Mouse (Mus musculus) hindbrain, embryonic 14.5 days (tissue): Measurements from ENCODE around the gene Rnf182. TPM values are rescaled to one million over a fixed set of nuclear protein-coding genes. Genes with fewer than 3 reads are reported as not detected.

Source experiments
- ATAC-seq: fragments of 200-750 bp; cut with Nextera tagmentation; 2 replicates; pipeline ENCODE4 v1.8.0; 2017; ENCODE audit warnings: moderate number of reproducible peaks, mild to moderate bottlenecking, moderate TSS enrichment, moderate library complexity; ENCODE audit not compliant: low FRiP score
- DNase-seq: peaks from one replicate; pipeline ENCODE4 v3.0.0-alpha.2; 2015; ENCODE audit warnings: low spot score
- H3K27ac ChIP-seq: fragments of 300-500 bp; sonication (generic); 2 replicates; pipeline ENCODE4 v1.5.1; 2014; ENCODE audit warnings: mild to moderate bottlenecking, moderate library complexity
- H3K27me3 ChIP-seq: fragments of 300-500 bp; sonication (generic); 2 replicates; pipeline ENCODE4 v1.6.1; 2014; ENCODE audit warnings: mild to moderate bottlenecking, low read length, mixed read lengths; ENCODE audit not compliant: control insufficient read depth, insufficient read depth
- H3K36me3 ChIP-seq: fragments of 300-500 bp; sonication (generic); replicated peaks from 2 replicates; pipeline ENCODE4 v1.6.1; 2014; ENCODE audit not compliant: control insufficient read depth, insufficient read depth
- H3K4me1 ChIP-seq: fragments of 300-500 bp; sonication (generic); replicated peaks from 2 replicates; pipeline ENCODE4 v1.6.1; 2014; ENCODE audit warnings: antibody characterized with exemption, low read length, mixed read lengths; ENCODE audit not compliant: control insufficient read depth, insufficient read depth
- H3K4me2 ChIP-seq: fragments of 300-500 bp; sonication (generic); replicated peaks from 2 replicates; pipeline ENCODE4 v1.6.1; 2014; ENCODE audit warnings: mild to moderate bottlenecking, moderate library complexity
- H3K4me3 ChIP-seq: fragments of 300-500 bp; sonication (generic); replicated peaks from 2 replicates; pipeline ENCODE4 v1.5.1; 2014; ENCODE audit warnings: mild to moderate bottlenecking, low read length
- H3K9ac ChIP-seq: fragments of 300-500 bp; sonication (generic); 2 replicates; pipeline ENCODE4 v1.6.1; 2014
- H3K9me3 ChIP-seq: fragments of 300-500 bp; sonication (generic); 2 replicates; pipeline ENCODE4 v1.6.1; 2016; ENCODE audit warnings: low read length; ENCODE audit not compliant: control insufficient read depth
- WGBS: fragments of 180-500 bp; shearing (Covaris S2); extraction: QIAGEN DNeasy Blood & Tissue Kit; methylation state at CpG from one replicate; pipeline ENCODE4 v1.1.7; 2014; 5-methylcytosine and 5-hydroxymethylcytosine counted together
- polyA plus RNA-seq: library from polyadenylated mRNA; unstranded; fragments of >200 nt; fragmentation: Nextera tagmentation; extraction: Ambion mirVana; gene quantifications from 2 replicates; pipeline ENCODE4 v1.2.1, GENCODE M21; 2014

Gene Rnf182
- polyA plus RNA-seq, 1 experiment from 2014 or later, result 35.8 TPM

DNA sequence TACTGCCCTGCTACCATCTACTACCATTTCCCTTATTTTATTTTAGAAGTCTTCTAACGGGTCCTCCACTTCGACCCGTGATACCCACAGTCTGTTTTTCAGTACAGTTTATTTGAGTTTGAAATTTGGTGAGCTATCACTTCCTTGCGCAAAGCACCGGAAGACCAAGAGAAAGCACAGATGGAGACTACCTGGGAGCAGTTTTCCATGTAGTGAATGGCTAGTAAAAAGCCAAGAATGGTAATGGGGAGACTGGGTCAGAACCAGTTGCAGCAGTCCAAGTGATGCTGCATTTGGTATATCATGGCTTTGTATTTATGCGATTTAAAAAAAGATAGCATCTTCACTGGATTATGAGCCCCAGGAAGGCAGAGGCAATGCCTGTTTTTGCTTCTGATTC lies 15.8 kb downstream of the Rnf182 start:
- no peak for ATAC-seq
- Histone ChIP-seq H3K4me1 (no peaks in the 10 kb centered on the region), H3K36me3 (no peaks in the 10 kb centered on the region), H3K4me2 (no peak overlapping the region), H3K27ac (no peak overlapping the region), H3K9me3 (no peaks in the 10 kb centered on the region), H3K9ac (no peak overlapping the region), H3K4me3 (no peak overlapping the region), H3K27me3 (no peaks in the 10 kb centered on the region)
- WGBS, result 96% methylated on average over 6 of the region's 6 CpGs
- DNase-seq, result no peak

DNA sequence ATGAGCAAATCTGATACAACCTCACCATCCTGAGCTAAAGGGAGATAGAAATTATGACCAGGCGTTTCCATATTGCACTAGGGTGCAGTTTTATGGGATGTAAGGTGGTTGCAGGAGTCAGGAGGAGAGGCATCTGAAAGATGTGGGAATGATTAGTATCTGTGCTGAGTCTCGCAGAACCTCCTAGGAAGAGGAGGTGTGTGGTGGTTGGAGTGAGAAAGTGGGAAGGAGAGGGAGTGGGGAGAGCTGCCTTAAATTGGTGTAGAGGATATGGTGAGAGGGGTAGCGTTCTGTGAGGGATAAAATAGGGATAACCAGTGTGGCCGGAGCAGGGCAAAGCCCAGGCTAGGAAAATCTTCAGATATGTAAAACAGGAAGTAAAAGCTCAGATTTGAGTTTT lies 17.5 kb downstream of the Rnf182 start:
- 90% methylated on average over 4 of the region's 4 CpGs for WGBS
- Histone ChIP-seq H3K9me3 (no peaks in the 10 kb centered on the region), H3K9ac (no peak overlapping the region), H3K4me1 (no peaks in the 10 kb centered on the region), H3K27ac (no peak overlapping the region), H3K4me3 (no peak overlapping the region), H3K27me3 (no peaks in the 10 kb centered on the region), H3K36me3 (no peaks in the 10 kb centered on the region), H3K4me2 (no peak overlapping the region)
- no peak for DNase-seq
- ATAC-seq, result no peak

DNA sequence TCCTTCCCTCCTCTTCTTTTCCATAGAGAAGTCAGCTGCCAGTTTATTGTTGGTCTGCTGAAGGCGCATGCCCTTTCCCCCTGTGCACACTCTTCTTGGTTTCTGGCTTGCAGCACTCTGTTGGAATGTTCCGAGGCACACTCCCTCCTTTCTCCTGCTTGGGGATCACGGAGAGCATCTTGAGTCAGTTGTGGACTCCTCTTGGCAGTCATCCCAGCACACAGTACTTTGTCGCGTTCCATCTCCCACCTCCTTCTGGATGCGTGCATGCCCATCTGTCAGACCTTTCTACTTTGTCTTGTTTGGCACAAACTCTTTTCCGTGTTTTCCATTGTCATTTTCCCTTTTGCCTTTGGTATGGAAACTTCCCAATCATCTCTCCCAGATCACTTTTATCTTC lies 22.2 kb downstream of the Rnf182 start:
- ATAC-seq (no peak), DNase-seq (no peak)
- Histone ChIP-seq H3K27ac (no peak overlapping the region), H3K36me3 (no peaks in the 10 kb centered on the region), H3K4me2 (no peak overlapping the region), H3K9me3 (no peaks in the 10 kb centered on the region), H3K27me3 (no peaks in the 10 kb centered on the region), H3K9ac (no peak overlapping the region), H3K4me3 (no peak overlapping the region), H3K4me1 (no peaks in the 10 kb centered on the region)
- WGBS, result 72% methylated on average over 7 of the region's 7 CpGs

DNA sequence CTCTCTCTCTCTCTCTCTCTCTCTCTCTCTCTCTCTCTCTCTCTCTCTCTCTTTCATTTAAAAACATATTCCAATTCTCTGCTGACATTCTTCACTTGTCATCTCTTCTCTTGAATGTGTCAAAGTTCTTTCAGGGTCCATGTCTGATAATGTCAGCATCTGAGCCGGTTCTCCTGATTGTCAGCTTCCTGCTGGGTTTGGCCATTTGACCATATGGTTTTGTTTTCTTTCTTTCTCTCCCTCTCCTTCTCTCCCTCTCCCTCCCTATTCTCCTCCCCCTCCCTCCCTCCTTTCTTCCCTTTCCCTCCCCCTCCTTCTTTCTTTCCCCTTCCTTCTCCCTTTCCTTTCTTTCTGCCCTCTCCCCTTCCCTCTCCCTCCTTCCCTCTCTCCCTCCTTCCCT lies 29.5 kb downstream of the Rnf182 start:
- no peak overlapping the region for H3K4me3 ChIP-seq
- no peak overlapping the region for H3K9ac ChIP-seq
- H3K36me3 ChIP-seq, result no peaks in the 10 kb centered on the region
- no peaks in the 10 kb centered on the region for H3K9me3 ChIP-seq
- no peak overlapping the region for H3K27ac ChIP-seq
- H3K4me2 ChIP-seq, result no peak overlapping the region
- H3K27me3 ChIP-seq, result no peaks in the 10 kb centered on the region
- DNase-seq, result no peak
- H3K4me1 ChIP-seq, result peaks cover 29% of the 10 kb centered on the region
- 35% methylated on average over 1 of the region's 1 CpGs for WGBS
- ATAC-seq, result no peak

DNA sequence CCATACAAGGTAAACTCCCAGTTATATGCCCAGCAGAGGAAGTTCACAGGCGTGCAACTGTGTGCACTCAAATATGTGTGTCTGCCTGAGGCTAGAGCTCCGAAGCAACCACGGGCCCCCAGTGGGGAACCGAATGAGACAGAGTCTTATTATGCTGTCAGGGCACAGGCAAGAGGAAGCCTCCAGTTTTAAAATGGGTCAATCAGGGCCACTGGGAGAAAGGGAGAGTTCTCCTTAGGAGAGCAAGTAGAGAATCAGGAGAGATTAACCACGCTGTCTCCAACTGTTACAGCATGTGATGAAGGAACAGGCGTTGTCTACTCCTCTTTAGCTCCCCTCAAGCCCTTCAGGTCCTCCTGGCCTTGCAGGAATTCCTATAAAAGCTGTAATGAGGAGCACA lies 33.0 kb downstream of the Rnf182 start:
- ATAC-seq (no peak), DNase-seq (no peak)
- H3K4me1 ChIP-seq, result peaks cover 46% of the 10 kb centered on the region
- H3K27ac ChIP-seq, result peak overlapping the region; percentile 69
- H3K36me3 ChIP-seq, result no peaks in the 10 kb centered on the region
- H3K9me3 ChIP-seq, result no peaks in the 10 kb centered on the region
- 38% methylated on average over 6 of the region's 6 CpGs for WGBS
- no peak overlapping the region for H3K9ac ChIP-seq
- no peak overlapping the region for H3K4me2 ChIP-seq
- no peak overlapping the region for H3K4me3 ChIP-seq
- H3K27me3 ChIP-seq, result no peaks in the 10 kb centered on the region

DNA sequence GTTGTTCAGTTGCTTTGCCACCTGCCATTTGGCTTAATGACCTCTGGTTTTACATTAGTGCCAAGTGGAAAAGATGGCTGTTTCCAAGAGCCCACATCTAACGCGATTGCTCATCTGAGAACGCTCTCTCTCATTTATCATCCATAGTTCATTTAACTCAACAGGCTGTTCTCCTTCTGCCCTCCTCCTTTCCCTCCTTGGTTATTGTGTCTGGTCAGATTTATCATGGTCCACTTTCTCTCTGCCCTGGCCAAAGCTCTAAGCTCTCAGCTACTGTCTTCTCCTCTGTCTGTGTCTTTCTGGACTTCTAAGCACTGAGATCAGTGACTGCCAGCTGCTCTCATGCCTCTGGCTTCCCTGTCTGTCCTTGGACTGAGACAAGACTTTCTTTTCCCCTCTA lies 35.8 kb downstream of the Rnf182 start:
- Histone ChIP-seq H3K4me1 (peaks cover 50% of the 10 kb centered on the region), H3K36me3 (no peaks in the 10 kb centered on the region), H3K4me2 (no peak overlapping the region), H3K4me3 (no peak overlapping the region), H3K27ac (peak overlapping the region; percentile 69), H3K9me3 (no peaks in the 10 kb centered on the region), H3K9ac (no peak overlapping the region), H3K27me3 (no peaks in the 10 kb centered on the region)
- ATAC-seq (no peak), DNase-seq (no peak)
- 51% methylated on average over 3 of the region's 3 CpGs for WGBS

DNA sequence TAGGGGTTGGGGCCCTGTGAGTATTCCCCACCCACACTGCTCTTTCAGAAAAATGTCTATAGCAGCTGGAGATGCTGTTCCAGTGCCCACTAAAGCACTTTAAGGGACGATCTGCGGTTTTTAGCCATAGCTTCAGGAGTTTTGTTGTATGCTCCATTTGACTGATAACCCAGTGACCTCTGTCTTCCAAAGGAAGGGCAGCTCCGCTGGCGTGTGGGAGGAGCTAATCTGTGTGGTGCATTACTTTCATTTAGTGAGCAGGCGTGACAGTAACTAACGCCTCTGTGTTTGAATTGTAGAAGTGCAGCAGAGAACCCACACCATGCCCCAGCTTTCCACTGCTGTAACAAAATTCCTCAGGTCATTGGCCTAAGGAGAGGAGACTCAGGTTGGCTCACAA lies 38.6 kb downstream of the Rnf182 start:
- Histone ChIP-seq H3K9ac (no peak overlapping the region), H3K4me3 (no peak overlapping the region), H3K27ac (no peak overlapping the region), H3K4me2 (no peak overlapping the region), H3K36me3 (no peaks in the 10 kb centered on the region), H3K4me1 (peaks cover 28% of the 10 kb centered on the region), H3K9me3 (no peaks in the 10 kb centered on the region), H3K27me3 (no peaks in the 10 kb centered on the region)
- DNase-seq, result no peak
- ATAC-seq, result no peak
- WGBS, result 52% methylated on average over 6 of the region's 6 CpGs

DNA sequence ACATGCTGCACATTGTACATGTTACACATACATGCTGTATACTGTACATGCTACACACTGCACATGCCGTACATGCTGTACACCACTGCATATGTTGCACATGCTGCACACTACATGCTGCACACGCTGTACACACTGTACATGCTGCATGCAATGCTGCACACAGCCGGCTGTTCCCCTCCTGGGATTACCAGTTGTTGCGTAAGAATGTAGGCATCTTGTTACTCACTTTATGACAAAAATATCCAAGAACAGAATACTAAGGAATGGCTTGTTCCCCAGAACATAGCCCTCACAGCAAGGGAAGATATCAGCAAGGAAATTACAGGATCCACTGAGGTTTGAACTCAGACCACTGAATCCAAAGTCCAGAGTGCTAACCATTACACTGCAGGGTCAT lies 47.7 kb downstream of the Rnf182 start:
- 97% methylated on average over 4 of the region's 4 CpGs for WGBS

DNA sequence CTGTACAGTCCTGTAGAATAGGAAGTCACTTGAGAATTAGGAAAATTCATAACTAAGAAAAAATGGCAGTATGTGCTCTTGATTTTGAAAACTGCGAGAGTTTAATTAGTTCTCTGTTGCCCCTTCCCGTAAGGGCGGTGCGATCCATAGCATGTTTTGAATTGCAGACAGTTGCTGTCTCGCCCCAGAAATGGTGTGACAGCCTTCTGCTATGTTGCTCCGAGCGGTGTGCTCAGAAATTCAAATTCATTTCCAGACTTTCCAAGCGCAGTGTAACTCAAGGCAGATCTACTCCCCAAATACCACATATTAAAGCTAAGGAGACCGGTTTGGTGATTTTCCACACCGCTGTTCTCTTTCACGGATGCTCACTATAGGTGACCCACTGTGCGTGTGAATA lies 50.6 kb downstream of the Rnf182 start:
- no peaks in the 10 kb centered on the region for H3K9me3 ChIP-seq
- DNase-seq (no peak), ATAC-seq (no peak)
- no peak overlapping the region for H3K4me3 ChIP-seq
- H3K4me1 ChIP-seq, result no peaks in the 10 kb centered on the region
- WGBS, result 76% methylated on average over 12 of the region's 12 CpGs
- no peaks in the 10 kb centered on the region for H3K36me3 ChIP-seq
- no peak overlapping the region for H3K27ac ChIP-seq
- H3K9ac ChIP-seq, result no peak overlapping the region
- no peaks in the 10 kb centered on the region for H3K27me3 ChIP-seq
- no peak overlapping the region for H3K4me2 ChIP-seq

More for the DNA sequence above, 47.7 kb downstream of the Rnf182 start:
- Histone ChIP-seq H3K27me3 (no peaks in the 10 kb centered on the region), H3K4me1 (no peaks in the 10 kb centered on the region), H3K4me3 (no peak overlapping the region), H3K36me3 (no peaks in the 10 kb centered on the region), H3K9ac (no peak overlapping the region), H3K9me3 (no peaks in the 10 kb centered on the region), H3K4me2 (no peak overlapping the region), H3K27ac (no peak overlapping the region)
- no peak for ATAC-seq
- DNase-seq, result no peak

DNA sequence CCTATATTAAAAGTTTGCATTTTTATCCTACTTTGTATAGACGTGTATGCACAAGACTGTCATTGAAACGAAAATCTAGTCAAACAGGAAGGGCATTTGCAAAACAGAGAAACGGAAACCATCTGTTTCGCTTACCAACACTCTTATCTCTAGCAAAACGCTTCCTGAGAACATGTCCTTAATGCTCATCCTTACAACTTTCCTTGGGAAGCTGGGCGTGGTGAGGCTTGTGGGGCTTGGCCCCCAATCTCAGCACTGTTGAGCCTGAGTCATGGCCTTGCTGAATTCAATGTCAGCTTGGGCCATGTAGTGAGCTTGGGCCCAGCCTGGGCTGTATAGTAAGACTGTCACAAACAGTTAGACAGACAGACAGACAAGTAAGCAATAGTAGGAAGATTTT lies 51.4 kb downstream of the Rnf182 start:
- H3K4me1 ChIP-seq, result no peaks in the 10 kb centered on the region
- DNase-seq, result no peak
- ATAC-seq, result no peak
- no peak overlapping the region for H3K4me3 ChIP-seq
- H3K27me3 ChIP-seq, result no peaks in the 10 kb centered on the region
- WGBS, result 89% methylated on average over 6 of the region's 6 CpGs
- no peak overlapping the region for H3K9ac ChIP-seq
- H3K9me3 ChIP-seq, result no peaks in the 10 kb centered on the region
- H3K27ac ChIP-seq, result no peak overlapping the region
- H3K36me3 ChIP-seq, result no peaks in the 10 kb centered on the region
- H3K4me2 ChIP-seq, result no peak overlapping the region
